Mouse (Mus musculus) lung, adult 2 months (tissue): Measurements from ENCODE around the gene Vmn1r128. TPM values are rescaled to one million over a fixed set of nuclear protein-coding genes. Genes with fewer than 3 reads are reported as not detected.
"Not testable (repeated sequence)": the region's sequence is repeated elsewhere in the genome, so short reads cannot be mapped to it uniquely, and the experiment has no call there.

Experiments
- DNase-seq: peaks from one replicate; pipeline ENCODE4 v3.0.0; 2022
- H3K4me1 ChIP-seq: fragments of 200-500 bp; 2 replicates; pipeline ENCODE4 v1.6.1; 2011; ENCODE audit warnings: low read length; ENCODE audit not compliant: control insufficient read depth, insufficient read depth
- H3K4me3 ChIP-seq: fragments of 200-500 bp; replicated peaks from 2 replicates; pipeline ENCODE3; 2011; ENCODE audit warnings: low read depth, mild to moderate bottlenecking, control low read depth, low read length; ENCODE audit errors: extremely low read depth
- WGBS: fragments of 180-500 bp; shearing (Covaris S2); methylation state at CpG from one replicate; pipeline ENCODE4 v1.1.7; 2018; 5-methylcytosine and 5-hydroxymethylcytosine counted together
- polyA plus RNA-seq: library from polyadenylated mRNA; depleted of rRNA; stranded (reverse); fragments of >200 nt; gene quantifications from 2 replicates; pipeline ENCODE4 v1.2.3, GENCODE M21; 2012; rRNA removed

Gene Vmn1r128
- polyA plus RNA-seq: not detected in 2 replicates

DNA sequence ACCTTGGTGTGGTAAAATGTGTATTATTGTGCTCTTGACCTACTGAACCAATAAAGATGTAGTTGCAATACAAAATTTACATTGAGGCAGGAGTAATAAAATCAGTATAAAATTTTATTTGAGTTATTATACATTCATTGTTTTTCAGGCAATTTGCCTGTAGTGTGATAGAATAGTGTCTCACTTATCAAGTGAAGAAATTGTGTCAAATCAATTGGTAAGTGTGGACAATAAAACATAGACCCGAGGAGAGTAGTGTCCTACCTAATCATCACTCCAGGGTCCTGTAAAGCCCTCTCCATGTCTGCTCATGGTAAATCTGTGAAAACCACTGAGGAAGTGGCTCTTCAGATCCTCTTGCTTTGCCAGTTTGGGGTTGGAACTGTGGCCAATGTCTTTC lies at the start of gene Vmn1r128:
Gene Vmn1r128 (plus strand): TSS at position 301 of the 400 bp plus-strand sequence.
- DNase-seq, H3K4me3 ChIP-seq, H3K4me1 ChIP-seq: not testable (repeated sequence)
- WGBS: 49% methylated on average over 1 of the region's 1 CpGs

DNA sequence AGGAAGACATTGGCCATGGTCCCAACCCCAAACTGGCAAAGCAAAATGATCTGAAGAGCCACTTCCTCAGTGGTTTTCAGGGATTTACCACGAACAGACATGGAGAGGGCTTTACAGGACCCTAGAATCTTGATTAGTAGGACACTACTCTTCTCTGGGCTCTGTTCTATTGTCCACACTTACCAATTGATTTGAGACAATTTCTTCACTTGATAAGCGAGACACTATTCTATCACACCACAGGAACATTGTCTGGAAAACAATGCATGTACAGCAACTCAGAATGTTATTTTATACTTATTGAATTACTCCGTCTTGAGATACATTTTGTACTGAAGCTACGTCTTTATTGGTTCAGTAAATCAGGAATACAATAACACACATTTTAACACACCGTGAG lies 47.8 kb upstream of the Vmn1r128 start, which contains the start of gene Vmn1r126:
Gene Vmn1r126 (minus strand): TSS at position 101 of the 400 bp plus-strand sequence.
- H3K4me3 ChIP-seq, H3K4me1 ChIP-seq, DNase-seq: not testable (repeated sequence)
- no CpG with 5 or more reads among the region's 5 CpGs for WGBS

DNA sequence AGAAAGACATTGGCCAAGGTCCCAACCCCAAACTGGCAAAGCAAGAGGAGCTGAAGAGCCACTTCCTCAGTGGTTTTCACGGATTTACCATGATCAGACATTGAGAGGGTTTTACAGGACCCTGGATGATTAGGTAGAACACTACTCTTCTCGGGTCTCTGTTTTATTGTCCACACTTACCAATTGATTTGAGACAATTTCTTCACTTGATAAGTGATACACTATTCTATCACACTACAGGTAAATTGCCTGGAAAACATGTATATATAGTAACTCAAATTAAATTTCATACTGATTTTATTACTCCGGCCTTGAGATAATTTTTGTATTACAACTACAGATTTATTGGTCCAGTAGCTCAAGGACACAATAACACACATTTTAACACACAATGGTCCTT lies 29.4 kb upstream of the Vmn1r128 start, which contains the start of gene Vmn1r127:
Gene Vmn1r127 (minus strand): TSS at position 101 of the 400 bp plus-strand sequence.
- not testable (repeated sequence) for H3K4me1 ChIP-seq, DNase-seq, H3K4me3 ChIP-seq
- no CpG with 5 or more reads among the region's 3 CpGs for WGBS

DNA sequence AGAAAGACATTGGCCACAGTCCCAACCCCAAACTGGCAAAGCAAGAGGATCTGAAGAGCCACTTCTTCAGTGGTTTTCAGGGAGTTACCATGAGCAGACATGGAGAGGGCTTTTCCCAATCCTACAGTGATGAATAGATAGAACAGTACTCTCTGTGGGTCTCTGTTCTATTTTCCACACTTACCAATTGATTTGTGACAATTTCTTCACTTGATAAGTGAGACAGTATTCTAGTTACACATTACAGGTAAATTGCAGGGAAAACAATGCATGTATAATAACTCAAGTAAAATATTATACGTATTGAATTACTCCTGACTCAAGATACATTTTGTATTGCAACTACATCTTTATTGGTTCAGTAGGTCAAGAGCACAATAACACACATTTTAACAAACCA lies 12.0 kb downstream of the Vmn1r128 start, which contains the start of gene Vmn1r129:
Gene Vmn1r129 (minus strand): TSS at position 101 of the 400 bp plus-strand sequence.
- H3K4me1 ChIP-seq, H3K4me3 ChIP-seq, DNase-seq: not testable (repeated sequence)
- no CpG with 5 or more reads among the region's 1 CpGs for WGBS

Other genes with a start within 250 kb of the Vmn1r128 start
- not detected in 2 replicates for gene Vmn1r122, start 215.2 kb upstream of the Vmn1r128 start, polyA plus RNA-seq
- gene Vmn1r123, start 187.2 kb upstream of the Vmn1r128 start, polyA plus RNA-seq: not detected in 2 replicates
- not detected in 2 replicates for gene Gm5157, start 158.9 kb upstream of the Vmn1r128 start, polyA plus RNA-seq
- gene Vmn1r124, start 88.8 kb upstream of the Vmn1r128 start, polyA plus RNA-seq: not detected in 2 replicates
- not detected in 2 replicates for gene Vmn1r125, start 77.2 kb upstream of the Vmn1r128 start, polyA plus RNA-seq
- not detected in 2 replicates for gene Vmn1r126, start 47.9 kb upstream of the Vmn1r128 start, polyA plus RNA-seq
- not detected in 2 replicates for gene Vmn1r127, start 29.5 kb upstream of the Vmn1r128 start, polyA plus RNA-seq
- not detected in 2 replicates for gene Vmn1r129, start 11.9 kb downstream of the Vmn1r128 start, polyA plus RNA-seq
- gene Gm6882, start 83.4 kb downstream of the Vmn1r128 start, polyA plus RNA-seq: not detected in 2 replicates
- not detected in 2 replicates for gene Vmn1r130, start 162.4 kb downstream of the Vmn1r128 start, polyA plus RNA-seq
- gene Vmn1r131, start 196.7 kb downstream of the Vmn1r128 start, polyA plus RNA-seq: not detected in 2 replicates